Mouse (Mus musculus): Measurements from ENCODE around the gene Igfbp4. TPM values are rescaled to one million over a fixed set of nuclear protein-coding genes. Genes with fewer than 3 reads are reported as not detected.
A peak's percentile ranks its signal among the peaks of the same experiment; 100 is the strongest.

The Igfbp4 gene
- total RNA-seq, 2 experiments from 2014 or later, result 188 to 327 TPM

- ATAC-seq (replicated peaks; ENCODE audit: poor library complexity), result peak; percentile 27
Measured at GRCm38 (mm10) chr11:99041841-99042780, 1.1 kb downstream of the Igfbp4 start.

GRCm38 (mm10) chr11:99042834-99043431, 1.9 kb downstream of the Igfbp4 start:
- peak; percentile 45 for ATAC-seq (replicated peaks; ENCODE audit: poor library complexity)

- ATAC-seq (replicated peaks; ENCODE audit: poor library complexity), result no peak
Measured at GRCm38 (mm10) chr11:99043632-99044031, 2.6 kb downstream of the Igfbp4 start.

DNA sequence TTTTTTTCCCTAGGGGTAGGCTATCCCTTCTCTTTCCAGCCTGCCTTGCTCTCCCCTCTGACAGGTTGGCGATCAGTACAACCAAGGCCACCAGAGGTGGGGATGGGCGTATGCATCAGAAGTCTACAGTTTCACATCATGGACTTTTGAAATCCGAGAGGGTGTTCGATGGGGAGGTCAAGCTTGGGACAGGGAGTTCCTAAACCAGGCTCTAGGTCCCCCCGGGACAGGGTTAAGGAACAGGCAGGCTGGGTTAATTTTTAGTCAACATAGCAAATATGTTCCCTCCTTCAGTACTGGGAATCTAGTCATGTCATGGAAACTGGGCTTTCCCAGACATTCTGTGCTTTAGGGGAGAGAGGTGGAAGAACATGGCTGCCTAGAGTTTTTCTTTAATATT, 3.3 kb downstream of the Igfbp4 start:
- ATAC-seq (replicated peaks; ENCODE audit: poor library complexity), result no peak

- ATAC-seq (replicated peaks; ENCODE audit: poor library complexity), result no peak
Measured at GRCm38 (mm10) chr11:99045159-99045889, 4.3 kb downstream of the Igfbp4 start.

GRCm38 (mm10) chr11:99047120-99047519, 6.1 kb downstream of the Igfbp4 start:
- ATAC-seq (replicated peaks; ENCODE audit: poor library complexity), result no peak

GRCm38 (mm10) chr11:99047643-99048042, 6.6 kb downstream of the Igfbp4 start:
- no peak for ATAC-seq (replicated peaks; ENCODE audit: poor library complexity)

DNA sequence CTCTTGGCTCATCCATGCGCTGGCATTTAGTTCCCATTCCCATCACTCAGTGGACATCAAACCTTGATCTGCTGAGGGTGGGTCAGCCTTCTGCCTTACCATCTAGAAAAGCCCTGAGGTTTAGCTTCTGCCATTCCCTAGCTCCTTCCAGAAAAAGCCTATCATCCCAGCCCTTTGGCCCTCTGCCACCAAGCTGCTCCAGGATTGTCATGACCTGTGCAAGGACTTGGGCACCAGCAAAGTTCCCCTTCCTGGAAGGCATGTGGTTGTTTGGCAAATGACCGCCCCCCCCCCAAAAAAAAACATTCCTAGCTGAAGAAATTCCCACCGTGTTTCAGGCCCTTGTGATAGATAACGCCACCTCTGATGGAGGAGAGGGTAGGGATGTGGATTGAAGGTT, 14.1 kb downstream of the Igfbp4 start:
- ATAC-seq (replicated peaks; ENCODE audit: poor library complexity), result no peak

- ATAC-seq (replicated peaks; ENCODE audit: poor library complexity), result no peak
Measured at GRCm38 (mm10) chr11:99055571-99056452, 14.8 kb downstream of the Igfbp4 start.

GRCm38 (mm10) chr11:99060435-99060834, 19.4 kb downstream of the Igfbp4 start:
- ATAC-seq (replicated peaks; ENCODE audit: poor library complexity), result no peak

DNA sequence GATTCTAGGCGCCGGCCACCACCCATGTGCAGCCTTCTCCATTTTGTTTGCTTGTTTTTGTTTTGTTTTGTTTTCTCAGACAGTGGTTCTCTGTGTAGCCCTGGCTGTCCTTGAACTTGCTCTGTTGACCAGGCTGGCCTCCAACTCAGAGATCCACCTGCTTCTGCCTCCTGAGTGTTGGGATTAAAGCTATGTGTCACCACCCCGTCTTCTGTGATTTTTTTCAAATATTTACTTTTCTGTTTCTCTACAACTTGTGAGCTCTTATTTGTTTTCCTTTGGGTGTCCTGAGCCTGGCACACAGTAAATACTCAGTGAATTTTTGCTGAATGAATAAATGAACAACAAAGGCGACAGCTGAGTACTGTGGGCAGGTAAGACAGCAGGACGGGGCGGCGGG, 21.6 kb downstream of the Igfbp4 start:
- no peak for ATAC-seq (replicated peaks; ENCODE audit: poor library complexity)

DNA sequence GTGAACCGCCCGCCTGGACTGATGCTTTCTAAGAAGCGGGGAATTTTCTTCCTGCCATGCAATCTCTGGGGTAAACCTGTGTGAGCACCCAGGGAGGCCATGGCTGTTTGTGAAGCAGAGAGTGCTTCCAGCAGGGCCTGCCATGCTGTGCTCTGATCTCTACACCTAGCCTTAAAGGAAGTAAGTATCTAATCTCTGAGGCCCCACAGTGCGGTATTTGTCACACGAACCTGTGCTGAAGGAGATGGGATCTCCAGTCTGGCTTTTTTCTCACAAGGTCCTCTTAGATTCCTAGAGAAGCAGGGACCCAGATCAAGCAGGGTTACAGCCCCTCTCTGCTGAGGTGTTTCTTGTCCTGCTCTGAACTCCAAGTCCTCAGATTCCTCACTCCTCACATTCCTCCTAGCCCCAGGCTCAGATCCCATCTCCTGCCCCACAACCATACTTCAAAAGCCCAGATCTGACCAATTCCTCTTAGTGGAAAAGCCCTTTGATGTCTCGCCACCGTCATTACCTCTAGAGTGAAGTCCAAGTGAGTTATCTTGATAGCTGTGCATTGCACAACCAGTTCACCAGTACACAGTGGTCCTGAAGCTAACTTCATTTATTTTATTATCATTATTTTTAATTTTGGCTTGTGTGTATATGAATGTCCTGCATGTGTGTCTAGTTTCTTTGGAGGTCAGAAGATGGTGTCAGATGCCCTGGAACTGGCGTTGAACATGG, 22.5 kb downstream of the Igfbp4 start:
- ATAC-seq (replicated peaks; ENCODE audit: poor library complexity), result no peak

DNA sequence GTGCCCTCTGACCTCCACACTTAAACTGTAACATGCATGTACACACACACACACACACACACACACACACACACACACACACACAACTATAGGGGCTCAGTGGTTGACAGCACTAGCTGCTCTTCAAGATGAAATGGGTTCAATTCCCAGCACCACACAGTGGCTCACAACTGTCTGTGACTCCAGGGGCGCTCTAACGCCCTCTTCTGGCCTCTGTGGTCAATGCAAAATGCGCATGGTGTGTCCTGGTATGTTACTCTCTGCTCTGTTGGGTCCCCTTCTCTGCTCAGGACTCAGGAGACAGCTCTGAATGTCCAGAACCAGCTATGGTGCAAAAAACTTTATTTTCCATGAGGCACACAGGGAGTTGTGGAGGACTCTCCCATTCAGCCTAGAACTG, 24.3 kb downstream of the Igfbp4 start:
- ATAC-seq (replicated peaks; ENCODE audit: poor library complexity), result 0 out of 2 replicates have a peak, but pooled peaks have one; percentile 8

GRCm38 (mm10) chr11:99065979-99066378, 24.9 kb downstream of the Igfbp4 start:
- ATAC-seq (replicated peaks; ENCODE audit: poor library complexity), result peak; percentile 95

DNA sequence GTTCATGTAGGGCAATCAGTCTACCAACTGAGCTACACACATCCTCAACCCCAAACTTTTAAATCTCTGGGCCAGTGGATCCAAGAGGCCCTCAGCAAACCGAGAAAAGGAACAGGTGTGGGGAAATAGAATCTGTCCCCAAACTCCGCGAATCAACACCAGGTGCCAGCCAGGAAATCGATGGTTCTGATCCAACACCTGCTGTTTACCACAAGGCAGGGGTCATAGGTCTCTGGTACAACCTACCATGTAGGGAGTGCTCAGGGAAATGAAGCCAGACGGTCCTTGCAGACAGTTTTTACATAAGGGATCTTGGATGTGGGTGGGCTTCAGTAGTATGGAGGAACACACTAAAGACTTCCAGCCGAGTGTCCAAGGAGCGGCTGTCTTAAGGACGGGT, 26.5 kb downstream of the Igfbp4 start:
- ATAC-seq (replicated peaks; ENCODE audit: poor library complexity), result no peak

- ATAC-seq (replicated peaks; ENCODE audit: poor library complexity), result peak; percentile 45
Measured at GRCm38 (mm10) chr11:99068455-99068854, 27.4 kb downstream of the Igfbp4 start.

GRCm38 (mm10) chr11:99071866-99072265, 30.8 kb downstream of the Igfbp4 start:
- no peak for ATAC-seq (replicated peaks; ENCODE audit: poor library complexity)

DNA sequence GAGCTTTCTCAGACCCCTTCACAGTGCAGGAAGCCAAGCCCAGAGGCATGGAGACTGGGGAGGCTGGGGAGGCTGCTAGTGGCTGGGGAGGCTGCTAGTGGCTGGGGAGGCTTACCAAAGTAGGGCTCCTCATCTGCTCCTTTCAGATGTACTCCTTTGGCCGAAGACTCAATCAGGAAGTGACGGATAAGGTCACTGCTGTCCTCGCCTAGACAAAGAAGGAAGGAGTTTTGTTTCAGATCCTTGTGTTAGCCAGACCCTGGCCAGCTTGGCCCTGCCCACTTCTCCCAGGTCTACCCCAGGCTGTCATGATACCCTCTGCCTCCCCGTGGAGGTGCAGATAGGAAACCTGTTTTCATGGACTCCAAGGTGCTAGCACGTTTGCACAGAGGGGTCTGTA, 32.7 kb downstream of the Igfbp4 start:
- peak; percentile 57 for ATAC-seq (replicated peaks; ENCODE audit: poor library complexity)

- no peak for ATAC-seq (replicated peaks; ENCODE audit: poor library complexity)
Measured at GRCm38 (mm10) chr11:99076744-99077319, 35.8 kb downstream of the Igfbp4 start.
